11 mouse cellular contexts compared by ENCODE assay signal in genomic region chr10:7581401-7581800, GRCm38 (mm10).
"Had no signal": no experiment of that assay in that cellular context is flagged by ENCODE, and none has a peak within 500 bp of the region (broad histone marks: within the 10 kb centered on the region; RNA-seq: fewer than 3 reads in every experiment).

No protein-coding gene starts in this region.

- ATAC-seq: midbrain, embryonic 16.5 days had no signal

- DNase-seq: lung, adult 18-20 months; lung, postnatal 10 days; lung, postnatal 4 days; midbrain, embryonic 14.5 days; retina, postnatal 1 day; right cerebral cortex, adult 18-20 months; right cerebral cortex, postnatal 14 days; thymus, adult 2 months; thymus, postnatal 25 days; thymus, postnatal 4 days had no signal
